Mouse (Mus musculus) retina, adult 2 months (tissue): Measurements from ENCODE around the gene Bud31.
"Not testable (repeated sequence)": the region's sequence is repeated elsewhere in the genome, so short reads cannot be mapped to it uniquely, and the experiment has no call there.

ENCODE experiments used
- DNase-seq: peaks from one replicate; pipeline ENCODE4 v3.0.0-alpha.2; 2012; ENCODE audit warnings: low read depth, low spot score

Gene Bud31

GRCm38 (mm10) chr5:145126580-145126979 is 13.6 kb upstream of the Bud31 start:
- no peak for DNase-seq

DNA sequence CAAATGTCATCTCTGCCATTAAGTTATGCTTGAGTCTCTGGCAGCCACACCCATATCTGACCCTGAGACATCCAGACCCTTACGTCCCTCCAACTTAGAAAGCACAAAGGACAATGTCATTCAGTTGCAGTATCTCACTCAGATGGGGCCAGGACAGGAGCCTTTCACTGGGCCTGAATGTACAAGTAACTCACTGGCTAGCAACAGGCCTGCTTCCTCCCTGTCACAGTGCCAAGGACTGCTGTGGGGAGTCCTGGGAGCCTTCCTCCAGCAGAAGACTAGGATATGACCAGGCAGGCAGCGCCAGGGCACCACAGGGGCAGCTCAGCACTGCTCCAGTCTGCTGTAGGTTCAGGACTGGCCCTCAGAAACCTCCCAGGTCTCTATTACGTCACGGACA is 11.0 kb upstream of the Bud31 start:
- DNase-seq, result no peak

DNA sequence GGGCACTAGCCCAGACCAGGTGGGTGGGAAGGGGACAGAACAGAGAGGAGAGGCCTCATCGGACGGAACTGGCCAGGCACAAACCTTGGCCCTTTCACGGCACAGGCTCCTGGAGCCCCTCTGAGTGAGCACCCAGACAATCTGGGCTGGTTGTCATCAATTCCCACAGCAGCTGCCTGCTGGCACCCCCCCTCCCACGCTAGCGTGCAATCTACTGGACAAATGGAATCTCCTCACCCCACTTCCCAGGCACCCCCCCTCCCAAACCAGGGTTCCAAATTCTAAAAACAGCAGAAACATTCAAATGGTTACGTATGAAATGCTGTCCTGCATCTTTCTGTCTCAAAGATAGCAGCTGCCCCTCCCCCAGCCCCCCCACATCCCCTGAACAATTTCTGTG is 10.4 kb upstream of the Bud31 start:
- DNase-seq, result not testable (repeated sequence)

- no peak for DNase-seq
These were observed 10.0 kb upstream of the Bud31 start for GRCm38 (mm10) chr5:145130191-145130590.

DNA sequence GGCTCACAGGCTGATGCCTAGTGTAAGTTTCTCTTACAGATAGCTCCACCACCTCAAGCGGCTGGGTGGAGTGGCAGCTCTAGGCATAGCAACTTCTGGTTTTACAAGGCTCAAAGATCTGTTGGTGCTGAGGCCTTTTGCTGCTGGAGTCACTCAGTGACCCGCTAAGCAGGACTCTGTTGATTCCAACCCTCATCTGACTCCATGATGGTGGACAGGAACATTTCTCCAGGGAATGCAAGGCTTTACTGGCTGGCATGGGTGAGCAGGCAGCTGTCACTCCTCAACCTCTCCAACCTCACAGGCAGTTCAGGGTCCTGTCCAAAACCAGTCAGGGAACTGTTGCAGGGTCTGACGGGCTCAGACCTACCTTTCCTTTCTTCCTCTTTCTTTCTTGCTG is 9.2 kb upstream of the Bud31 start:
- DNase-seq, result no peak

DNA sequence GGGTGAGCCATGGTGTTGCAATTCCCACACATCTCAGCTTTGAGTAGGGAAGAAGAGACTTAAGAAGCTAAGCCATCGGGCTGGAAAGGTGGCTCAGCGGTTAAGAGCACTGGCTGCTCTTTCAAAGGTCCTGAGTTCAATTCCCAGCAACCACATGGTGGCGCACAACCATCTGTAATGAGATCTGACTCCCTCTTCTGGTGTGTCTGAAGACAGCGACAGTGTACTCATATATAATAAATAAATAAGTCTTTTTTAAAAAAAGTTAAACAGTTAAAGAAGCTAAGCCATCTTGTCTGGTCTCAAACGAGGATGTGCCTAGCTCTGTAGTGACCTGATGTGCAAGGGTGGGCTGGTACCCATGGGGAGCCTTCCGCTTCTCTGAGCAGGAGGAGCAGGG is 6.9 kb upstream of the Bud31 start:
- not testable (repeated sequence) for DNase-seq

DNA sequence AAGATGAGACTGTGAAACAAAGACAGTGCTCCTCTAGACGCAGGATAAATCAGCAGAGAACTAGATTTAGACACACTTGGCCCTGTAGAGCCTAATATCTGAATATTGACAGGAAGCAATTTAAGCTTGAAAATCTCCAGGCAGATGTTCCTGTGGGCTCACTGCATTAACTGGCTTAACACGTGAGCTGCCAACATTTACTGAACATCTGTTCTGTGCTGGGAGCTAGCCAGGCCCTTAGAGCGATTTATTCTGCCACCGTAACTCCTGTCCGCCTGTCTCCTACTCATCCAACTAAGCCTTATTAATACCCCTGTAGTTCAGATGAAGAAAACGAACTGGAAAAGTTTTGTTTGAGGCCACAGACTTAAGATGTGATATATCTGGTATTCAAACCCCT is 1.3 kb upstream of the Bud31 start:
- peak; percentile 8 for DNase-seq

- no peak for DNase-seq
These were observed 449 bp downstream of the Bud31 start for GRCm38 (mm10) chr5:145140611-145141010.

DNA sequence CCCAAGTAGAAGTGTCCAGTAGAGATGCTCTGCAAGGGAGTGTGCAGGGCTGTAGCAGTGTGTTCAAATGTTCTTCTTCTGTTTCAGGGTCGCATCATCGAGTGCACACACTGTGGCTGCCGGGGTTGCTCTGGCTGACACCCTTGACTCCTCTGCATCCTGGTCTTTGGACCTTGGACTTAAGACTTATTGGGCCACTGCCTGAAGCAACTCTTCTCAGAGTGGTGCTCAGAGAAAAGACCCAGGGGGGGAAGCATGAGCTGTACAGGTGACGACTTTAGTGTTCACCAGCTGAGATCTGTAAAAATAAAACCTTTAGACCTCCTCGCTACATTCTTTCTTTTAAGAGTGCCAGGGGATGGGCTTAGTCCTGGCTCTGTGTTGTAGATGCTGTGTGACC is 7.6 kb downstream of the Bud31 start:
- DNase-seq, result no peak

DNA sequence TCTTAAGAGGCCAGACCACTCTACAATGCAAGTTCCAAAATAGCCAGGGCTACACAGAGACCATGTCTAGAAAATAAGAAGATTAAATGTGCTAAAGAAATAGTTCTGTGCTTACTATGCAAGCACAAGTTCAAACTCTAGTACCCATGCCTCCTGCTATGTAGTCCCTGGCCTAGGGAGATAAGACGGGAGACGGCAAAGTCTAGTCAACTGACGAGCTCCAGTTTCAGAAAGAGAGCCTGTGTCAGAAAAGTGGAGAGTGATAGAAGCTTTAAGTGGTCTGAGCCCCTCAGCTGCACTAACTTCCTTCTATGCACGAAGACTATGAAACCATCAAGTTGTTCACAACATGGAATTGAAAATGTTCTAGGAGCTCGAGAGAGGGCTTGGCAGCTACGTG is 9.1 kb downstream of the Bud31 start:
- no peak for DNase-seq

DNA sequence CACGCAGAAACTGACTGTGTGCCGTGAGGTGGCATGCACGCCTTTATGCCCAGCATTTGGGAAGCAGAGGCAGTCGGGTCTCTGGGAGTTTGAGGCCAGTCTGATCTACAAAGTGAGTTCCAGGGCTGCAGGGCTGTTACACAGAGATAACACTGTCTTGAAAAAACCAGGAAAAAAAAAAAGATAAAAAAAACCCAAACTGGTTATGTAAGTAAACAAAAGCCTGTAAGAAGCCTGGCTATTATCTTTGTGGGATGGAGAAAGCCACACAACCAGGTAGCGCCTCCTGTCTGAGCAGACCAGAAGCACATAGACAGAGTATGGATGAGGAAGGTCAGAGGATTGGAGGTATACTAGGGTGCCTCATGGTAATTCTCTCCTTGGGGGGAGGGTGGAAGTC is 12.5 kb downstream of the Bud31 start:
- DNase-seq, result no peak

DNA sequence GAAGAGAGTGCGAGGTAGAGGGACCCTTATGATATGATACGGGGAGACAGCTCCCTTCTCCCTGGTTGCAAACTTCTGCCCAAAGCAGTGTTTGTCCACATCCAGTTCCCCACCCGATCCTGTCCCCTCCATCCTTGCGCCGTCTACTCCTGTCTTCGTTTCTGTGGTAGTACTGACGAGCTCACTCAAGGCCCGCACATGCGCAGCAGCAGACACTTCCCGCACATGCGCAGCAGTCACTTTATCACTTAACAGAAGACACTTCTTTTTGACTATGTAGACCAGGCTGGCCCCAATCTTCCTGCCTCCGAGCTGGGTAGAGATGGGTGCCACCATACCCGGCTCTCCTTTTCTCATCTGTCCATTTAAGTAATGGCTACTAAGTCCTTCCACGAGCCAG is 21.2 kb downstream of the Bud31 start:
- no peak for DNase-seq

GRCm38 (mm10) chr5:145164710-145165109 is 24.5 kb downstream of the Bud31 start:
- DNase-seq, result no peak

GRCm38 (mm10) chr5:145165184-145165583 is 25.0 kb downstream of the Bud31 start:
- no peak for DNase-seq

GRCm38 (mm10) chr5:145166536-145167305 is 26.6 kb downstream of the Bud31 start, which contains the start of the genes Ptcd1 and Cpsf4:
Gene Ptcd1, minus strand, starts transcription at chr5:145167108.
Gene Cpsf4, plus strand, starts transcription at chr5:145167213.
- DNase-seq, result peak; percentile 93

- DNase-seq, result no peak
These were observed 27.1 kb downstream of the Bud31 start for GRCm38 (mm10) chr5:145167306-145167661.

GRCm38 (mm10) chr5:145178461-145178980 is 38.4 kb downstream of the Bud31 start:
- DNase-seq, result no peak

DNA sequence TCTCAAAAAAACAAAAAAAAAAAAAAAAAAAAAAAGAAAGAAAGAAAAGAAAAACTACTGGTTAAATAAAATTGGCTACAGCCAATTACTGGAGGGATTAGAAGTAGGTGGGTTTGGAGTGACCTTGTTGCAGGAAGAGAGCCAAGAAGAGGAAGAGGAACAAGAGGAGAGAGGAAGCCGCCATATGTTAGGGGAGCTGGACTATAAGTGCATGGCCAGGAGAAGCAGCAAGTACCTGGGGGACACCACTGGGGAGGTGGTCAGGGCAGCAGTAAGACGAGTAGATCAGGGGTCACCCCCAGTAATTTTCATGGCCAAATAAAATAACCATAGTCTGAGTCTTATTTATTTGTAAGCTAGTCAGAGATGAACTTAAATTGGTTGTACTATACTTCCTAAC is 45.1 kb downstream of the Bud31 start:
- no peak for DNase-seq

DNA sequence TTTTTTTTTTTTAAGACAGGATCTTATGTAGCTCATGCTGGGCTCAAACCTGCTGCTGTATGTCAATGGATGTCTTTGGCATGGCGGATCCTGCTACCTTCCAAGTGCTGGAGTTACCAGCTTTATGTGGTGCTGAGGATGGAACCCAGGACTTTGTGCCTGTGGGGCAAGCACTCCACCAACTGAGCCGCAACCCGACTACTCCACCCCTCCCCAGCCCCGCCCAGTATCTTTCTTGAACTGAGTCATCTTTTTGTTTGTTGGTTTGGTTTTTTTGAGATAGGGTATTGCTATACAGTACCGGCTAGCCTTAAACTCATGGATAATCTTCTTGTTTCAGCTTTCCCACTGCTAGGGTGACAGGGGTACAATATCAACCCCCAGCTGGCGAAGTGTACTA is 49.3 kb downstream of the Bud31 start:
- no peak for DNase-seq

- DNase-seq, result no peak
These were observed 50.2 kb downstream of the Bud31 start for GRCm38 (mm10) chr5:145190373-145190772.

DNA sequence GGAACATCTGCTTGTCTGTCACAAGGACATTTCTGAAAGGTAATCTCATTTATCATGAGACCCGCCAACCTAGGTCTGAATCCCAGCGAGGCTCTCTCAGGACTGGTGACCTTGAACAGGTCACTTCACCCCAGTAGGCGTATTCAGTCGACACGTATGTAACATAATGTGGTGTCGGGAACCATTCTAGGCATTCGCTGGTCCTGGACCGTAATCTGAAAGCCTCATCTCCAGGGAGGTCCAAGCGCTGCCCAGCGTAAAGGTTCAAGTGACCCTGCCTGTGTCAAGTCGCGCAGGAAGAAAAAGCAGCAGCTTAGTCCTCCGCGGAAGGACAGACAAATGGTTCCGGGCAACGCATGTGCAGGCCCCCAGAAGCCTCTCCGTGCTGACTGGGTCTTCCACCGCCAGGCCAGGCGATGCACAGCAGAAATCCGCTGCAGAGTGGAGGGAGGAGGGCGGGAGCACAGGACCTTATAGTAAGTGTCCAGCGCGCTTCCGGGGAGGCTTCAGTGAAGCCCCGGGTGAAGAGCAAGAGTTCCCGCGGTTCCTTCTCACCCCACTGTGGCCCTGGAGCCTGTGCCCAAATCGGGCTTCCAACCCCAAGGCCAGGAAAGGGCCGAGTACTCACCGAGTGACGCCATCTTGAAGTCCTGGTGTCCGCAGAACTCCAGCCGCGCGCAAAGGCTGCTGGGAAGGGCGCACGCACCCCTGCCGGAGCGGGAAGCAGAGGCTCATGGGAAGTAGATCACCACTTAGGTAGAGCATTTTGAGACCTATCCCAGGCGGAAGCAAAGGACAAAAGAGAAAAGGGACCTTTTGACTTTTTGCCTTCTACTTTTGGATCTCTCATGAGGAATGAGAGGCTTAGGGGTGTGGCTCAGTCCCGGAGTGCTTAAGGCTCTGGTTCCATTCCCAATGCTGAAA is 51.0 kb downstream of the Bud31 start:
- peak; percentile 81 for DNase-seq

DNA sequence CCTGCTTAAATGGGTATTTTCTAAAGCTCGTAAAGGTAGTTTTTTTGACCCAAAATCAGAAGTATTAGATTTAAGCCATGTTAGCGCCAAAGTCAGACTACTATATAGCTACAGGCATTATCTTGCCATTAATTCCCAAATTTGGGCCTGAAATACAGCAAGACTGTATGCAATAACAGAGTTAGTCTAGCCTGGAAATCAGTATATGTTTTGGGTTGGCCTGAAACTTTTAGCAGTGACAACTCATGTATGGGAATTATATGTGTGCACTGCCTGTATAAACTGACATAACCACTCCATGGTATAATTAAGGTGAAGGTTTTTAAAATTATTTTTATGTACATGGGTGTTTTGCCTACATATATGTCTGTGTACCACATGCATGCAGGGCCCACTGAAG is 51.8 kb downstream of the Bud31 start, which contains the start of gene Atp5j2:
Atp5j2 (minus strand) TSS at position 101 of the 400 bp plus-strand sequence.
- DNase-seq, result no peak
